Mouse (Mus musculus): ENCODE measurements at regions not wholly inside any gene's neighbourhood (a gene's known extent, or its start where the extent isn't known, plus 50 kb on each side); places are given as distances from the start of the nearest gene placed in this dataset.

GRCm38 (mm10) chr1:186457098-186457497, 248.7 kb downstream of the Tgfb2 start:
- no peak for TF ChIP-seq GATA1 (IDR thresholded peaks at IDR 0.05; ENCODE audit: borderline replicate concordance, low read length)
- TF ChIP-seq FLI1 (IDR thresholded peaks at IDR 0.05; ENCODE audit: low read length), result no peak

Measured in megakaryocyte, embryonic 14.5 days (primary cell).